Mouse (Mus musculus) liver, embryonic 16.5 days (tissue): ENCODE measurements around the gene Ppia. TPM values are rescaled to one million over a fixed set of nuclear protein-coding genes. Genes with fewer than 3 reads are reported as not detected.

Experiments
- ATAC-seq: fragments of 200-750 bp; cut with Nextera tagmentation; 2 replicates; pipeline ENCODE4 v1.8.0; 2017; ENCODE audit warnings: low read depth, mild to moderate bottlenecking, moderate number of reproducible peaks, moderate library complexity
- H3K27ac ChIP-seq: fragments of 300-500 bp; sonication (generic); 2 replicates; pipeline ENCODE4 v1.5.1; 2014; ENCODE audit warnings: mild to moderate bottlenecking, low read length
- H3K27me3 ChIP-seq: fragments of 300-500 bp; sonication (generic); 2 replicates; pipeline ENCODE4 v1.6.1; 2014; ENCODE audit warnings: low read depth, low read length, mixed read lengths; ENCODE audit not compliant: control insufficient read depth, insufficient read depth
- H3K36me3 ChIP-seq: fragments of 300-500 bp; sonication (generic); 2 replicates; pipeline ENCODE4 v1.6.1; 2014; ENCODE audit warnings: mild to moderate bottlenecking; ENCODE audit not compliant: control insufficient read depth, insufficient read depth
- H3K4me1 ChIP-seq: fragments of 300-500 bp; sonication (generic); 2 replicates; pipeline ENCODE4 v1.6.1; 2014; ENCODE audit warnings: low read depth, low read length, mixed read lengths; ENCODE audit not compliant: control insufficient read depth
- H3K4me2 ChIP-seq: fragments of 300-500 bp; sonication (generic); 2 replicates; pipeline ENCODE4 v1.6.1; 2014; ENCODE audit warnings: low read depth, low read length, mixed read lengths
- H3K4me3 ChIP-seq: fragments of 300-500 bp; sonication (generic); 2 replicates; pipeline ENCODE4 v1.5.1; 2014; ENCODE audit warnings: low read depth, mild to moderate bottlenecking, low read length
- H3K9ac ChIP-seq: fragments of 300-500 bp; sonication (generic); 2 replicates; pipeline ENCODE4 v1.6.1; 2014; ENCODE audit warnings: low read depth, low read length
- H3K9me3 ChIP-seq: fragments of 300-500 bp; sonication (generic); replicated peaks from 2 replicates; pipeline ENCODE4 v1.6.1; 2016; ENCODE audit warnings: low read length; ENCODE audit not compliant: control insufficient read depth
- WGBS: fragments of 180-500 bp; shearing (Covaris S2); extraction: QIAGEN DNeasy Blood & Tissue Kit; methylation state at CpG from one replicate; pipeline ENCODE4 v1.1.7; 2014; ENCODE audit not compliant: insufficient replicate concordance; 5-methylcytosine and 5-hydroxymethylcytosine counted together
- microRNA-seq: library from miRNA; unstranded; fragments of <30 nt; microRNA quantifications from one replicate; pipeline ENCODE4, GENCODE M21; 2016
- polyA plus RNA-seq: library from polyadenylated mRNA; unstranded; fragments of >200 nt; fragmentation: Nextera tagmentation; extraction: Ambion mirVana; gene quantifications from 2 replicates; pipeline ENCODE4 v1.2.1, GENCODE M21; 2015

Ppia gene
- polyA plus RNA-seq, 1 experiment from 2014 or later, result 2,023 TPM

DNA sequence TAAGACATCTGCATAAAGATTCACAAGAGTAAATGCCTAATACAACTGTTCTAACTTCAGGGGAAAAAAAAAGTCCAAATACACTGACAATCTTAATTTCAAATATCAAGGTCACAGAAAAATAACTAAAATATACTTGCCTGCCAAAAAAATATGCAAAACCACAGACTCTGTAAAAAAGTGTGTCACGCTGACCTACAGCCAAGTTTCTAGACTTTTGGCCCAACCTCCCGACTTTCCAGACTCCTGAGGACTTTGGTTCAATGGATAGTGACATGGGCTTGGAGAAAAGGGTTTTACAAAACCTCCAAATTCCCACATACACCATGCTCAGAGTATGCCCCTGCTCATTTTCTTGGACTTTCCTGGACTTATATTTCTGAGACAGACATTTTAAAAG lies 53.3 kb downstream of the Ppia start:
- Histone ChIP-seq H3K27me3 (no peaks in the 10 kb centered on the region), H3K4me2 (no peak overlapping the region), H3K9me3 (no peaks in the 10 kb centered on the region), H3K9ac (no peak overlapping the region), H3K4me3 (no peak overlapping the region), H3K36me3 (no peaks in the 10 kb centered on the region; the same call in 1 of the 2 replicates), H3K4me1 (peaks cover 15% of the 10 kb centered on the region), H3K27ac (no peak overlapping the region)
- WGBS, result 62% methylated on average over 2 of the region's 2 CpGs
- no peak for ATAC-seq

Small RNA genes within 50 kb of the gene (microRNA-seq; reads per million reads assigned to microRNA genes)
- not detected for gene Mir7651

Other genes starting within 250 kb of the Ppia start
- gene A730071L15Rik, start 215.4 kb upstream of the Ppia start, polyA plus RNA-seq, result 0.07 and 0.09 TPM in 2 replicates
- 11.1 and 11.5 TPM in 2 replicates for gene Nudcd3, start 215.0 kb upstream of the Ppia start, polyA plus RNA-seq
- 0.05 and 0.26 TPM in 2 replicates for gene Npc1l1, start 185.3 kb upstream of the Ppia start, polyA plus RNA-seq
- 40.2 and 42.1 TPM in 2 replicates for gene Ddx56, start 147.7 kb upstream of the Ppia start, polyA plus RNA-seq
- 40.7 and 42.5 TPM in 2 replicates for gene Tmed4, start 140.6 kb upstream of the Ppia start, polyA plus RNA-seq
- gene Ogdh, start 123.8 kb upstream of the Ppia start, polyA plus RNA-seq, result 89.3 and 93.8 TPM in 2 replicates
- 3.3 and 3.7 TPM in 2 replicates for gene Zmiz2, start 26.4 kb upstream of the Ppia start, polyA plus RNA-seq
- gene H2afv, start 29.0 kb downstream of the Ppia start, polyA plus RNA-seq, result 116 and 120 TPM in 2 replicates
- 7.3 TPM in 2 replicates for gene Purb, start 60.5 kb downstream of the Ppia start, polyA plus RNA-seq
- 8.5 and 8.7 TPM in 2 replicates for gene Myo1g, start 105.5 kb downstream of the Ppia start, polyA plus RNA-seq
- gene Ccm2, start 131.4 kb downstream of the Ppia start, polyA plus RNA-seq, result 34.5 and 36.0 TPM in 2 replicates
- 3.2 and 3.6 TPM in 2 replicates for gene Nacad, start 190.6 kb downstream of the Ppia start, polyA plus RNA-seq
- gene Tbrg4, start 210.6 kb downstream of the Ppia start, polyA plus RNA-seq, result 27.2 and 28.6 TPM in 2 replicates
- not detected in 2 replicates for gene Wap, start 223.2 kb downstream of the Ppia start, polyA plus RNA-seq
- gene Ramp3, start 243.1 kb downstream of the Ppia start, polyA plus RNA-seq, result 0.31 TPM in 1 of 2 replicates, not detected in the other